Mouse (Mus musculus) cerebellum, adult 2 months (tissue): ENCODE measurements around the gene H2-Ke6.

ENCODE experiments used
- CTCF ChIP-seq: fragments of 200-500 bp; IDR thresholded peaks from 2 replicates; pipeline ENCODE4 v1.5.1; 2011; ENCODE audit warnings: low read depth, mild to moderate bottlenecking, control low read depth, low read length, moderate library complexity, borderline replicate concordance; ENCODE audit not compliant: insufficient read depth
- POLR2A ChIP-seq: fragments of 200-500 bp; IDR thresholded peaks from 2 replicates; pipeline ENCODE4 v1.6.1; 2011; ENCODE audit warnings: low read length, control low read depth, borderline replicate concordance; ENCODE audit not compliant: insufficient read depth

DNA sequence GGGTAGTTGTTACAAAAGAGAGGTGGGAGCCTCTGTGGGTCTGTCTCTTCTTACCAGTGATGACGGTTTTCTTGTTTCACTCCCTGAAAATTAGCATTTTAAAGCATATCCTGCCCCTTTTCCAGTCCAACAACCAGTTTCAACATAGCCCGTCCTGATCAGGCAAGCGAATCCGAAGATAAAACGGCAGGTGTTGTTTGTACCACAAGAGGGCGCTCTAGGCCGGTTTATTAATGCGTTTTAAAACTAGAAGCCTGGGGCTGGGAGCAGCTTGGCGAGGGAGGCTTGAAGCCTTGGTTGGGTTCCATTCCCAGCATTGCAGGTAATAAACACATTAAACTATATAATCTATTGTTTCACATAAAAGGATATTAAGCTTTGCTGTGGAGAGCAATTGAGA lies 49.7 kb upstream of the H2-Ke6 start:
- TF ChIP-seq POLR2A = no peak
- peak; percentile 53; the same call in 1 of the 2 replicates for TF ChIP-seq CTCF
